Mouse (Mus musculus): ENCODE measurements around the gene Olfr975. TPM values are rescaled to one million over a fixed set of nuclear protein-coding genes. Genes with fewer than 3 reads are reported as not detected.
"Not testable (repeated sequence)": the region's sequence is repeated elsewhere in the genome, so short reads cannot be mapped to it uniquely, and the experiment has no call there.

Olfr975 gene
- not detected in 2 replicates for polyA plus RNA-seq (2015; fragmentation: Nextera tagmentation; extraction: Ambion mirVana)

DNA sequence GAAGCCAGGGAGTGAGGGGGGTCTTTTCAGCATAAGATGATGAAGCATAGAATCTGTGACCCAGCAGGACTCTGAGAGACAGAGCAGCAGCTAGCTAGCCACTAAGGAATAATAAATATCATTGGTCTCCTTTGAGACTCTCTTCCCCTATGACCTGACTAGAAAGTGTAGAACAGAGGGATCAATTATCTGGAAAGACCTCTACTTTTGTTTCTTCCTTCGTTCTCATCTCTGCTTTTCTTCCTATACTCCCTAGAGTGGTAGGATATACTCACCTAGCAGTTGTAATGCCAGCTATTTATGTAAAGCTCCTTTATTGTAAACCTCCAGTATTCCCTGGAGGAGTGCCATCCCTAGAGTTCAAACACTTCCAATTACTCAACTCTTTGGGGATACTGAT lies at the start of gene Olfr975:
Gene Olfr975 (minus strand): TSS at position 101 of the 400 bp plus-strand sequence.
- Histone ChIP-seq H3K9me3 (no peaks in the 10 kb centered on the region), H3K36me3 (no peaks in the 10 kb centered on the region), H3K27me3 (no peaks in the 10 kb centered on the region), H3K4me1 (no peaks in the 10 kb centered on the region), H3K9ac (no peak within 1 kb of the TSS), H3K4me2 (no peak within 1 kb of the TSS), H3K27ac (no peak within 1 kb of the TSS), H3K4me3 (no peak within 1 kb of the TSS)
- no peak for ATAC-seq (ENCODE audit: insufficient number of reproducible peaks, low FRiP score, low TSS enrichment, low read depth)
- 49% methylated on average over 1 of the region's 1 CpGs for WGBS

- ATAC-seq (ENCODE audit: insufficient number of reproducible peaks, low FRiP score, low TSS enrichment, low read depth), result no peak
- H3K27me3 ChIP-seq, result no peaks in the 10 kb centered on the region
- H3K27ac ChIP-seq, result no peak within 1 kb of the TSS
- no peaks in the 10 kb centered on the region for H3K9me3 ChIP-seq
- no peaks in the 10 kb centered on the region for H3K4me1 ChIP-seq
- WGBS, result 71% methylated on average over 2 of the region's 2 CpGs
- H3K9ac ChIP-seq, result no peak within 1 kb of the TSS
- H3K36me3 ChIP-seq, result no peaks in the 10 kb centered on the region
- no peak within 1 kb of the TSS for H3K4me2 ChIP-seq
- H3K4me3 ChIP-seq, result no peak within 1 kb of the TSS
Observed at GRCm38 (mm10) chr9:39991813-39992212, 40.0 kb upstream of the Olfr975 start, which contains the start of gene Olfr978. Gene Olfr978 (plus strand): TSS chr9:39992113.

DNA sequence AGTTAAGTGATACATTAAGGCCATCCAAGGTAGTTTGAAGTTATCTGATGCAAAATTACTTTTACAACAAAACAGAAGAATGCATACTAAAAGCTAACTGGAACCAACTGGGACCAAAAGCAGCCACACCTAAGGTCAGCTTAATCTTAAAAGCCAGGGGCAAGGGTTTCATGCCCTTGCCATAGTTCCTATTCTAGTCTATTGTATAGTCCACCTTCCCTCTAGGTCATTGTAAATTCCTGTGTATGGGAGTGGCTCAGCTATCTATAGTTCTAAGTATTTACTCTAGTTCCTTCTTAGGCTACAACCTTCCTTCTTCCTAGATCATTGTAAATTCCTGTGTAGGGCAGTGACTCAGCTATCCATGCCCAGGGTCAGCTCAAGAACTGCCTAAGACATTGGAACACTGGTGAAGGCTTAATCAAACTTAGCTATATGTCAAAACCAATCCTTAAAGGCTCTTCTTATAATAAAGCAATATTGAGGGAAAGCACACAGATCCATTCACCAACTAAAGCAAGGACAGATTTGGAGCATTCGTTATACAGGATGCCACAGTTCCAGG lies 24.8 kb upstream of the Olfr975 start:
- WGBS, result 86% methylated on average over 1 of the region's 1 CpGs
- not testable (repeated sequence) for H3K4me2 ChIP-seq; H3K4me1 ChIP-seq; H3K9me3 ChIP-seq; ATAC-seq (ENCODE audit: insufficient number of reproducible peaks, low FRiP score, low TSS enrichment, low read depth); H3K27ac ChIP-seq; H3K4me3 ChIP-seq; H3K27me3 ChIP-seq; H3K9ac ChIP-seq; H3K36me3 ChIP-seq

- not testable (repeated sequence) for H3K9me3 ChIP-seq; H3K4me3 ChIP-seq; ATAC-seq (ENCODE audit: insufficient number of reproducible peaks, low FRiP score, low TSS enrichment, low read depth); H3K9ac ChIP-seq; H3K27me3 ChIP-seq; H3K4me1 ChIP-seq; H3K36me3 ChIP-seq; H3K27ac ChIP-seq; H3K4me2 ChIP-seq
- WGBS, result 83% methylated on average over 8 of the region's 9 CpGs
Observed at GRCm38 (mm10) chr9:39961033-39961432, 9.2 kb upstream of the Olfr975 start, which contains the start of gene Olfr976. Gene Olfr976 (minus strand): TSS chr9:39961133.

DNA sequence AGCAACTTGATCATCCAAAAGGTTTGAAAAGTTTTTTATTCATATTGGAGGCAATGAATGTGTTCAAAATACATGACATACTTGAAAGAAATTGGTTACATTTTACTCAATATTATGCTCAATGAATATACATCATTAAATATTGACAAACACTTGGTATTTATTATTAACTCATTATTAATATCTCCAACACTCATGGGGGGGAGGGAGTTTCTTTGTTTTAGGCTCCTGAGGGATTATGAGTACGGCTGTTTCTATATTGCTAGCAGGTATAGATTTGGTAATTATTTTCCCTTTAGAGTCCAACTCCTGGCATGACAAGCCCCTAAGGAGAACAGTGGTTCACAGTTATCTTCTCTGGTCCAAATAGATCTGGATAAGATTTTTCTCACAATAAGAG lies 14.6 kb downstream of the Olfr975 start, which contains the start of gene Olfr974:
Gene Olfr974 (plus strand): TSS at position 301 of the 400 bp plus-strand sequence.
- Histone ChIP-seq H3K4me3 (no peak within 1 kb of the TSS), H3K27ac (no peak within 1 kb of the TSS), H3K4me1 (no peaks in the 10 kb centered on the region), H3K27me3 (no peaks in the 10 kb centered on the region), H3K36me3 (no peaks in the 10 kb centered on the region), H3K9me3 (no peaks in the 10 kb centered on the region), H3K9ac (no peak within 1 kb of the TSS), H3K4me2 (no peak within 1 kb of the TSS)
- no peak for ATAC-seq (ENCODE audit: insufficient number of reproducible peaks, low FRiP score, low TSS enrichment, low read depth)
- WGBS, result 87% methylated on average over 1 of the region's 1 CpGs

DNA sequence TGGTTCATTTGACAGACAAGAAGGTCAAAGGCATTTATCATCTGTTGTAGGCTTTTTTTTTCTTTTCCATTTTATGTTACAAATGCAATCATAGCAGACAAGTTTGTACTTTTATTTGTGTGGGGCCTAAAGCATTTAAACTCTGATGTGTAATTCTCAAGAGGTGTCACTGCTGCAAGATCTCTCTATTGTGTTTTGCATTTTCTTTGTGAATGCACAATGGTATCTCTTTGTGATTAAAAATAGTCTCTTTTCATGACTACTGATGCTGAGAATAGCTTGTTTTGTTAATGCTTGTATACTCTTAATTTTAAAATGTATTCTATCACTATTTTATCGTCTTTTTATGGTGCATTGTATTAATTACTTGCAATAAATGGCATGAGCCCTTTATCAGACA lies 23.0 kb downstream of the Olfr975 start:
- not testable (repeated sequence) for H3K27me3 ChIP-seq; H3K27ac ChIP-seq; H3K4me3 ChIP-seq; H3K9ac ChIP-seq; H3K4me2 ChIP-seq; H3K36me3 ChIP-seq; H3K4me1 ChIP-seq; H3K9me3 ChIP-seq; ATAC-seq (ENCODE audit: insufficient number of reproducible peaks, low FRiP score, low TSS enrichment, low read depth)
- 52% methylated on average over 1 of the region's 1 CpGs for WGBS

DNA sequence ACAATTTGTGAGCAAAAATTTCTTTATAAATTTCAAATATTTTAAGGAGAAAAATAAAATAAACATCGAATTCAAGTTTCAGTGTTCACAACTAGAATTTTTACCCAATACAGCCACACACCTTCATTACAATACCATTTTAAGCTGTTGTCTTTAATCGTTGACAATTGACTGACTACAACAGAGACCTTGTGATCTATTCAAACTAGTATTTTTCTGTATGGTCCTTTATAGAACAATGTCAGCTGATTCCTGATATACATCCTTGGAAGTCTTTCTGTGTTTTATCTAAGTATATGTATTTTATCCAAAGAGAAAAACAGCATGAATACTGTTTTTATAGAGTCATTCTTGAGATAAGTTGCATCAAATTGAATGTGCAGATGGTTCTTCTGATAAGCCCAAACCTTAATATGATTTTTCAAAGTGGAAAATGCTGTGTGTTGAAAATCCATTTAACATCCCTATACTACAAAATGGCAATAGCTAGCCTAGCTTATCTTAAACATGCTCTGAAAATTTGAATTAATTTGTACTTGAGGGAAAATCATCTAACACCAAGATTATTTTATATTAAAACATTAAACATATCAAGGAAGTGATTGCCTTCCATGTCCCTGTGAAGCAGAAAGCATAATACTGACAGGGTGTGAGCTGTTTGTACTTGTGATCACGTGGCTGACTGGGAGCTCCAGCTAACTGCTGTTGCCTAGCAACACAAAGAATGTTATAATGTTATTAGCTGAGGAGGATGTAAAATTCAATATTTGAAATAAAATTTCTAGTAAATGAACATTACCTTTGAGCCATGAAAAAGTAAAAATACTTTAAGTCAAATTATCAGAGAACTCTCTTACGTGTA lies 23.6 kb downstream of the Olfr975 start:
- H3K4me2 ChIP-seq; H3K4me1 ChIP-seq; H3K27me3 ChIP-seq; H3K9ac ChIP-seq; ATAC-seq (ENCODE audit: insufficient number of reproducible peaks, low FRiP score, low TSS enrichment, low read depth); H3K27ac ChIP-seq; H3K9me3 ChIP-seq; H3K4me3 ChIP-seq; H3K36me3 ChIP-seq: not testable (repeated sequence)
- no CpG with 5 or more reads among the region's 4 CpGs for WGBS

GRCm38 (mm10) chr9:39909939-39910338 lies 41.9 kb downstream of the Olfr975 start:
- H3K27me3 ChIP-seq, result no peaks in the 10 kb centered on the region
- WGBS, result 82% methylated on average over 3 of the region's 3 CpGs
- no peaks in the 10 kb centered on the region for H3K36me3 ChIP-seq
- no peak overlapping the region for H3K4me3 ChIP-seq
- no peak for ATAC-seq (ENCODE audit: insufficient number of reproducible peaks, low FRiP score, low TSS enrichment, low read depth)
- no peak overlapping the region for H3K4me2 ChIP-seq
- no peak overlapping the region for H3K9ac ChIP-seq
- no peaks in the 10 kb centered on the region for H3K9me3 ChIP-seq
- no peak overlapping the region for H3K27ac ChIP-seq
- H3K4me1 ChIP-seq, result no peaks in the 10 kb centered on the region

- H3K36me3 ChIP-seq, result no peaks in the 10 kb centered on the region
- no peak for ATAC-seq (ENCODE audit: insufficient number of reproducible peaks, low FRiP score, low TSS enrichment, low read depth)
- H3K9ac ChIP-seq, result no peak within 1 kb of the TSS
- WGBS, result 68% methylated on average over 2 of the region's 2 CpGs
- no peak within 1 kb of the TSS for H3K27ac ChIP-seq
- no peak within 1 kb of the TSS for H3K4me3 ChIP-seq
- H3K4me1 ChIP-seq, result no peaks in the 10 kb centered on the region
- no peaks in the 10 kb centered on the region for H3K9me3 ChIP-seq
- no peaks in the 10 kb centered on the region for H3K27me3 ChIP-seq
- no peak within 1 kb of the TSS for H3K4me2 ChIP-seq
Observed at GRCm38 (mm10) chr9:39907036-39907435, 44.8 kb downstream of the Olfr975 start, which contains the start of gene Olfr229. Gene Olfr229 (plus strand): TSS chr9:39907336.

DNA sequence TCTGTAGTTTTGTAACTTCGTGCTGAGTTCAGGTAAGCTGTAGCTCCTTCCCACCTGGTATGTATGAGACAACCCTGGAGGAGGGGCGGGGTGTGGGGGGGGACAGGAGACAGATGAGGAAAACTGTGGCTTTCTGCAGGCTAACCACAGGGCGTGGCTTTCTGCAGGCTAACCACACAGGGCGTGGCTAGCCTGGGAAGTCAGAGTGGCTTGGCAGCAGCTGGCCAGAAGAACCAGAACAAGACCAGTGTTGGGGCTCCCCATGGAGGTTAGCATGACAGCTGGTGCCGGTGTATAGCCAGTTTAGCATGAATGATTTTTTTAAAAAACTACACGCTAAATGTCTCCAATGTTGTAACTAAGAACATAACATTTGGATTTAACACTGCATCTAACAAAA lies 46.7 kb downstream of the Olfr975 start:
- no peaks in the 10 kb centered on the region for H3K36me3 ChIP-seq
- H3K9ac ChIP-seq, result no peak overlapping the region
- no peak overlapping the region for H3K27ac ChIP-seq
- no peaks in the 10 kb centered on the region for H3K27me3 ChIP-seq
- H3K4me1 ChIP-seq, result no peaks in the 10 kb centered on the region
- H3K4me3 ChIP-seq, result no peak overlapping the region
- 75% methylated on average over 6 of the region's 6 CpGs for WGBS
- ATAC-seq (ENCODE audit: insufficient number of reproducible peaks, low FRiP score, low TSS enrichment, low read depth), result no peak
- H3K9me3 ChIP-seq, result no peaks in the 10 kb centered on the region
- H3K4me2 ChIP-seq, result no peak overlapping the region

Data from limb, embryonic 15.5 days (tissue).